Mouse (Mus musculus): ENCODE measurements around the gene Saa4.

- no peak for TF ChIP-seq POLR2A (IDR thresholded peaks at IDR 0.05; ENCODE audit: low read depth, low read length)
- TF ChIP-seq CTCF (conservative IDR thresholded peaks at IDR 0.05; ENCODE audit: insufficient read depth, insufficient read length, low read depth, low read length): no peak
These were observed 28.8 kb upstream of the Saa4 start for GRCm38 (mm10) chr7:46761049-46761795.
